Mouse (Mus musculus) midbrain, embryonic 13.5 days (tissue): ENCODE measurements around the gene Ssr1. TPM values are rescaled to one million over a fixed set of nuclear protein-coding genes. Genes with fewer than 3 reads are reported as not detected.
A peak's percentile ranks its signal among the peaks of the same experiment; 100 is the strongest.

Experiments
- ATAC-seq: fragments of 200-750 bp; cut with Nextera tagmentation; 2 replicates; pipeline ENCODE4 v1.8.0; 2017; ENCODE audit warnings: mild to moderate bottlenecking, moderate TSS enrichment, moderate library complexity
- H3K27ac ChIP-seq: fragments of 300-500 bp; sonication (generic); 2 replicates; pipeline ENCODE4 v1.5.1; 2015; ENCODE audit warnings: inconsistent platforms, mild to moderate bottlenecking, moderate library complexity
- H3K27me3 ChIP-seq: fragments of 300-500 bp; sonication (generic); 2 replicates; pipeline ENCODE4 v1.6.1; 2015; ENCODE audit warnings: mild to moderate bottlenecking, inconsistent platforms
- H3K36me3 ChIP-seq: fragments of 300-500 bp; sonication (generic); 2 replicates; pipeline ENCODE4 v1.6.1; 2015; ENCODE audit warnings: mild to moderate bottlenecking, inconsistent platforms
- H3K4me1 ChIP-seq: fragments of 300-500 bp; sonication (generic); replicated peaks from 2 replicates; pipeline ENCODE4 v1.6.1; 2015; ENCODE audit warnings: inconsistent platforms
- H3K4me2 ChIP-seq: fragments of 300-500 bp; sonication (generic); replicated peaks from 2 replicates; pipeline ENCODE4 v1.6.1; 2015; ENCODE audit warnings: moderate library complexity, mild to moderate bottlenecking, inconsistent platforms
- H3K4me3 ChIP-seq: fragments of 300-500 bp; sonication (generic); replicated peaks from 2 replicates; pipeline ENCODE4 v1.5.1; 2015; ENCODE audit warnings: mild to moderate bottlenecking, inconsistent platforms
- H3K9ac ChIP-seq: fragments of 300-500 bp; sonication (generic); replicated peaks from 2 replicates; pipeline ENCODE4 v1.6.1; 2015; ENCODE audit warnings: mild to moderate bottlenecking, inconsistent platforms
- H3K9me3 ChIP-seq: fragments of 300-500 bp; sonication (generic); 2 replicates; pipeline ENCODE4 v1.6.1; 2016; ENCODE audit warnings: mild to moderate bottlenecking, inconsistent platforms
- WGBS: fragments of 180-500 bp; shearing (Covaris S2); methylation state at CpG from one replicate; pipeline ENCODE4 v1.1.7; 2015; 5-methylcytosine and 5-hydroxymethylcytosine counted together
- polyA plus RNA-seq: library from polyadenylated mRNA; unstranded; fragments of >200 nt; fragmentation: Nextera tagmentation; extraction: Ambion mirVana; gene quantifications from 2 replicates; pipeline ENCODE4 v1.2.1, GENCODE M21; 2015

The Ssr1 gene
- polyA plus RNA-seq, 1 experiment from 2014 or later, result 60.4 TPM

GRCm38 (mm10) chr13:37974731-37975130 is 19.3 kb downstream of the Ssr1 start:
- no peak overlapping the region for H3K4me3 ChIP-seq
- H3K9ac ChIP-seq, result no peak overlapping the region
- H3K4me2 ChIP-seq, result no peak overlapping the region
- no peak for ATAC-seq
- peaks cover 35% of the 10 kb centered on the region for H3K36me3 ChIP-seq
- no peaks in the 10 kb centered on the region for H3K4me1 ChIP-seq
- H3K9me3 ChIP-seq, result no peaks in the 10 kb centered on the region
- WGBS, result 90% methylated on average over 5 of the region's 5 CpGs
- no peak overlapping the region for H3K27ac ChIP-seq
- H3K27me3 ChIP-seq, result no peaks in the 10 kb centered on the region

- 90% methylated on average over 6 of the region's 6 CpGs for WGBS
- Histone ChIP-seq H3K4me3 (no peak overlapping the region), H3K4me1 (no peaks in the 10 kb centered on the region), H3K9me3 (no peaks in the 10 kb centered on the region), H3K36me3 (peaks cover 28% of the 10 kb centered on the region), H3K9ac (no peak overlapping the region), H3K27me3 (no peaks in the 10 kb centered on the region), H3K4me2 (no peak overlapping the region), H3K27ac (no peak overlapping the region)
- no peak for ATAC-seq
Observed at GRCm38 (mm10) chr13:37974036-37974435, 20.0 kb downstream of the Ssr1 start.

DNA sequence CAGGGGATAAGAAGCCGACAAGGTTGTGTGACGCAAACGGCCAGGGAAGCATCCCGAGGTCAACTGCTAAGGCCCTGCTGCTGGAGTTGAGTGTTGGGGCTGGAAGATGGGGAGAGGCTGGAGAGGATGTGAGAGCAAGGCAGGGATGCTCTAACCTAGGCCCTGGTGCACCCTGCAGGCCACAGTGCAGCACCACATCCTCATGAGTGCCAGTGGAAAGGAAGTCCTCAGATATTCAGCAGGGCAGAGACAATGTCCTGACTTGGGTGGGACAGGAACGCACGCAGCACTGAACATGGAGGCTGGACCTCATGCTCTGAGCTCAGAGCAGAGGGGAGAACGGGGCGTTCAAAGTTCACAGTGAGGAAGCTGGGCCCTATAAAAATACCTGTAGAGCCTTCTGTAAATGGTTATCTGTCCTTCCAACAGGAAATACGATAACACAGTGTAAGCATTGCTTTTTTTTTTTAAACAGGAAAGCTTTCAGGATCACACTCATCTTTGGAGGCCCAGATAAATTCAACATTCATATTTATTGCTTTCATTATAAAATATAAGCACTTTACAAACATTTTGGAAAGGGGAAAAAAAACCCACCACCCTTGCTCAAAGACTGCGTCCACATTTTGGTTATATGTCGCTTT is 23.0 kb downstream of the Ssr1 start:
- H3K9me3 ChIP-seq, result no peaks in the 10 kb centered on the region
- 90% methylated on average over 11 of the region's 11 CpGs for WGBS
- no peak overlapping the region for H3K27ac ChIP-seq
- no peak overlapping the region for H3K4me3 ChIP-seq
- no peak overlapping the region for H3K4me2 ChIP-seq
- H3K4me1 ChIP-seq, result peaks cover 19% of the 10 kb centered on the region
- H3K9ac ChIP-seq, result no peak overlapping the region
- H3K27me3 ChIP-seq, result no peaks in the 10 kb centered on the region
- no peak for ATAC-seq
- peaks cover 4% of the 10 kb centered on the region; the same call in 1 of the 2 replicates for H3K36me3 ChIP-seq

DNA sequence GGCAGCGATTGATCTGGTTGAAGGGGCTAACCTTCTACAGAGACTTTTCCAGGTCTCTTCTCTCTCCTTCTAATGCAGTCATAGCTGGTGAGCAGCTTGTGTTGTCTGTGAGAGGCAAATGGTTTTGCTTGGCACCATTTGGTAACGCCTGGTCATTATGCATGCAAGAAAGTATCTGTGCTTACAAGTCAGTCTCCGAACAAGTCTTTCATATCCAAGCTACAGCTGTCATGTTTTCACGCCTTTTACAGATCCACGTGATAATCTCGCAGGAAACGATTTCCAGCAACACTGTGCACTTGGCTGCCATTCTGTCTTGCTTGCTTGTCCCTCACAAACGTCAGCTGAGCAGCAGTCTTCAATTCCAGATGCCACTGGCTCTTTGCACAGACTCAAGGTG is 24.0 kb downstream of the Ssr1 start:
- peaks cover 19% of the 10 kb centered on the region for H3K4me1 ChIP-seq
- H3K27me3 ChIP-seq, result no peaks in the 10 kb centered on the region
- H3K9ac ChIP-seq, result 0 out of 2 replicates have a peak overlapping the region, but pooled peaks have one; percentile 3
- H3K9me3 ChIP-seq, result no peaks in the 10 kb centered on the region
- H3K4me2 ChIP-seq, result no peak overlapping the region
- no peak for ATAC-seq
- WGBS, result 72% methylated on average over 8 of the region's 8 CpGs
- no peak overlapping the region for H3K27ac ChIP-seq
- H3K36me3 ChIP-seq, result no peaks in the 10 kb centered on the region
- no peak overlapping the region for H3K4me3 ChIP-seq

- Histone ChIP-seq H3K27me3 (peaks cover 6% of the 10 kb centered on the region; the same call in 1 of the 2 replicates), H3K9ac (no peak overlapping the region), H3K36me3 (no peaks in the 10 kb centered on the region), H3K4me2 (no peak overlapping the region), H3K4me1 (peaks cover 24% of the 10 kb centered on the region), H3K4me3 (no peak overlapping the region), H3K9me3 (no peaks in the 10 kb centered on the region), H3K27ac (no peak overlapping the region)
- ATAC-seq, result no peak
- 11% methylated on average over 14 of the region's 14 CpGs for WGBS
Observed at GRCm38 (mm10) chr13:37969337-37969736, 24.7 kb downstream of the Ssr1 start.

DNA sequence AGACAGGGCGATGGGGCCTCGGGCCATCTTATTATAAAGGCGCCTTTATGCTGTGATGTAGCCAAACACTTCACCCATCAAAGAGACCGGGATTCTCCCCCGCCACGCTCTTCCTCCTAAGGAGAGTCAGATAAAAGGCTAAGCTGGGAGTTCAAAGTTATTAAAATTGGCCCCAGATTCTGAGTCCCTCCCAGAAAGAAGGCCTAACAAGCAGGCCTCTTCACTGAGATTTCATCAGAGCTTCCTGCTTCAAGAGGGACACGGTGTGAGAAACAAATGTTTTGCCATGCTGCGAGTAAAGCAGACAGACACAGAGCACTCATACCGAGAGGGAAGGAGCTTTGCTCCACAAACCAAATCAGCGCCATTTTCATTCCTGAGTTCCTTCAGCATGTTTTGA is 26.5 kb downstream of the Ssr1 start:
- H3K4me2 ChIP-seq, result no peak overlapping the region; the same call in 1 of the 2 replicates
- WGBS, result 58% methylated on average over 10 of the region's 10 CpGs
- no peak overlapping the region for H3K9ac ChIP-seq
- no peak for ATAC-seq
- peaks cover 36% of the 10 kb centered on the region for H3K4me1 ChIP-seq
- H3K36me3 ChIP-seq, result no peaks in the 10 kb centered on the region
- peaks cover 11% of the 10 kb centered on the region; the same call in 1 of the 2 replicates for H3K27me3 ChIP-seq
- no peaks in the 10 kb centered on the region for H3K9me3 ChIP-seq
- peak overlapping the region; percentile 39; the same call in 1 of the 2 replicates for H3K27ac ChIP-seq
- H3K4me3 ChIP-seq, result no peak overlapping the region

GRCm38 (mm10) chr13:37967052-37967437 is 27.0 kb downstream of the Ssr1 start:
- ATAC-seq, result 0 out of 2 replicates have a peak, but pooled peaks have one; percentile 15
- no peaks in the 10 kb centered on the region for H3K36me3 ChIP-seq
- H3K4me3 ChIP-seq, result no peak overlapping the region
- no peaks in the 10 kb centered on the region for H3K9me3 ChIP-seq
- no peak overlapping the region; the same call in 1 of the 2 replicates for H3K4me2 ChIP-seq
- peaks cover 11% of the 10 kb centered on the region; the same call in 1 of the 2 replicates for H3K27me3 ChIP-seq
- H3K27ac ChIP-seq, result peak overlapping the region; percentile 39; the same call in 1 of the 2 replicates
- no peak overlapping the region for H3K9ac ChIP-seq
- peaks cover 36% of the 10 kb centered on the region for H3K4me1 ChIP-seq
- WGBS, result 56% methylated on average over 12 of the region's 12 CpGs

- H3K36me3 ChIP-seq, result no peaks in the 10 kb centered on the region
- peak overlapping the region; percentile 39; the same call in 1 of the 2 replicates for H3K27ac ChIP-seq
- H3K27me3 ChIP-seq, result peaks cover 11% of the 10 kb centered on the region; the same call in 1 of the 2 replicates
- no peak overlapping the region for H3K4me2 ChIP-seq
- no peak overlapping the region for H3K9ac ChIP-seq
- no peak for ATAC-seq
- no peak overlapping the region for H3K4me3 ChIP-seq
- 77% methylated on average over 15 of the region's 15 CpGs for WGBS
- H3K4me1 ChIP-seq, result peaks cover 36% of the 10 kb centered on the region
- no peaks in the 10 kb centered on the region for H3K9me3 ChIP-seq
Observed at GRCm38 (mm10) chr13:37966256-37967051, 27.6 kb downstream of the Ssr1 start.

DNA sequence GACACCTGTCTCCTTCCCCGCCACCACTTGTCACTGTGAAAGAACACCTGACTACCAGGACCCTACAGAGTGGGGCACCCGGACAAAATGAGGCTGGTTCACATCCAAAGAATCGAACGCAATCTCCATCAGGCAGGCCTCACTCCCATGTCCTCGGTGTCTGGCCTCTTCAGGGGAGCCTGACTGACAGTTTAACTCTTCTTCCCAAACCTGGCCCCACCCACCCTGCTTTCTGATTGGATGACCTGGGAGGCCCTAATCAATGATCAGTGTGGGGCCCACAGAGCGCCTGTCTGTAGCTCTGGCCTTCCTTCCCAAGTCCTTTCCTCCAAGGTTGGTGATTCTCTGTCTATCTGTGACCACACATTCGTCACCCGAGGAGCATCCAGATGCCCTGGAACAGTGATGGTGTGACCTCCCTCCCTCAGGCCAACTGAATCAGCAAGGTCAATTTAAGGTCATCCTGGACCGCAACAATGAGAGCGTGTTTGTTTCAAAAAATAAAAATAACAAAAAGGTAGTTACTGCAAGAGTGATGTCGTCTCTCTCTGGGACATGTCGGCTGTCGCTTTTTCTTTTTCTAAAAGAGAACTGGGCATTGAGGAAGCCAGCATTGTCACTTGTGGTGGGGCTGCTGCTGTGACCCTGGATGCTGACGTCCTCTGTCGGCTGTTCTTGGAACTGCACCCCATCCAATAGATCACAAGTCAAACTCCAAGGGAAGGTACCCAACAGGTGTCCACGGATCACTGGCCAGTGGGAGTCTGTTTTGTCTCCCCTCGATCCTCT is 28.7 kb downstream of the Ssr1 start:
- Histone ChIP-seq H3K4me2 (no peak overlapping the region), H3K27ac (no peak overlapping the region), H3K4me1 (peaks cover 36% of the 10 kb centered on the region), H3K27me3 (peaks cover 11% of the 10 kb centered on the region; the same call in 1 of the 2 replicates), H3K4me3 (no peak overlapping the region), H3K36me3 (no peaks in the 10 kb centered on the region), H3K9me3 (no peaks in the 10 kb centered on the region), H3K9ac (no peak overlapping the region)
- no peak for ATAC-seq
- 26% methylated on average over 17 of the region's 17 CpGs for WGBS

- Histone ChIP-seq H3K27ac (no peak overlapping the region), H3K4me2 (peak overlapping the region; percentile 53), H3K4me3 (0 out of 2 replicates have a peak overlapping the region, but pooled peaks have one; percentile 32), H3K27me3 (peaks cover 11% of the 10 kb centered on the region; the same call in 1 of the 2 replicates), H3K9me3 (no peaks in the 10 kb centered on the region), H3K9ac (no peak overlapping the region), H3K4me1 (peaks cover 36% of the 10 kb centered on the region), H3K36me3 (no peaks in the 10 kb centered on the region)
- 36% methylated on average over 20 of the region's 20 CpGs for WGBS
- ATAC-seq, result no peak
Observed at GRCm38 (mm10) chr13:37964128-37965087, 29.6 kb downstream of the Ssr1 start.
